Mouse (Mus musculus) spleen, adult 2 months (tissue): Measurements from ENCODE around the gene Yipf2.

Experiments used
- CTCF ChIP-seq: fragments of 200-500 bp; IDR thresholded peaks from 2 replicates; pipeline ENCODE4 v1.5.1; 2011; ENCODE audit warnings: mild to moderate bottlenecking, inconsistent platforms; ENCODE audit not compliant: insufficient read depth, insufficient read length, insufficient replicate concordance; ENCODE audit errors: extremely low read depth
- POLR2A ChIP-seq: fragments of 200-500 bp; IDR thresholded peaks from 2 replicates; pipeline ENCODE4 v1.6.1; 2011; ENCODE audit warnings: low read depth, low read length, inconsistent platforms

- TF ChIP-seq POLR2A (no peak), CTCF (no peak)
These were observed 26.1 kb downstream of the Yipf2 start for GRCm38 (mm10) chr9:21566538-21566937.
